Mouse (Mus musculus): ENCODE measurements at regions not wholly inside any gene's neighbourhood (a gene's known extent, or its start where the extent isn't known, plus 50 kb on each side); places are given as distances from the start of the nearest gene placed in this dataset.

- Histone ChIP-seq H3K4me2 (replicated peaks; ENCODE audit: low read depth) (no peak overlapping the region), H3K27ac (replicated peaks) (no peak overlapping the region), H3K9ac (ENCODE audit: low read length) (no peak overlapping the region), H3K9me3 (ENCODE audit: control insufficient read depth, low read length) (no peaks in the 10 kb centered on the region), H3K4me3 (ENCODE audit: low read depth, low read length) (no peak overlapping the region), H3K36me3 (ENCODE audit: control insufficient read depth, insufficient read depth, low read length) (no peaks in the 10 kb centered on the region), H3K27me3 (ENCODE audit: control insufficient read depth, insufficient read depth, low read length) (no peaks in the 10 kb centered on the region), H3K4me1 (replicated peaks; ENCODE audit: control insufficient read depth, insufficient read depth) (no peaks in the 10 kb centered on the region)
- WGBS = 69% methylated on average over 1 of the region's 1 CpGs
- ATAC-seq (ENCODE audit: low FRiP score, low TSS enrichment) = no peak
- DNase-seq (ENCODE audit: low spot score) = no peak
- no peak for TF ChIP-seq EP300 (optimal IDR thresholded peaks at IDR 0.05)
- no peak for TF ChIP-seq CTCF (IDR thresholded peaks at IDR 0.05; ENCODE audit: low read depth)
Measured at GRCm38 (mm10) chr3:81676570-81676969, 255.8 kb upstream of the Ctso start.

GRCm38 (mm10) chr3:81701974-81702697 is 230.3 kb upstream of the Ctso start:
- ATAC-seq (ENCODE audit: low FRiP score, low TSS enrichment) = no peak
- no peak for TF ChIP-seq CTCF (IDR thresholded peaks at IDR 0.05; ENCODE audit: low read depth)
- no peak for TF ChIP-seq EP300 (optimal IDR thresholded peaks at IDR 0.05)
- no peak for DNase-seq (ENCODE audit: low spot score)
- no peak overlapping the region for H3K27ac ChIP-seq (replicated peaks)
- no peaks in the 10 kb centered on the region for H3K36me3 ChIP-seq (ENCODE audit: control insufficient read depth, insufficient read depth, low read length)
- no peak overlapping the region for H3K4me2 ChIP-seq (replicated peaks; ENCODE audit: low read depth)
- no peaks in the 10 kb centered on the region for H3K27me3 ChIP-seq (ENCODE audit: control insufficient read depth, insufficient read depth, low read length)
- no peak overlapping the region for H3K4me3 ChIP-seq (ENCODE audit: low read depth, low read length)
- H3K9me3 ChIP-seq (ENCODE audit: control insufficient read depth, low read length) = no peaks in the 10 kb centered on the region
- 26% methylated on average over 1 of the region's 1 CpGs for WGBS
- H3K4me1 ChIP-seq (replicated peaks; ENCODE audit: control insufficient read depth, insufficient read depth) = no peaks in the 10 kb centered on the region
- no peak overlapping the region for H3K9ac ChIP-seq (ENCODE audit: low read length)

DNA sequence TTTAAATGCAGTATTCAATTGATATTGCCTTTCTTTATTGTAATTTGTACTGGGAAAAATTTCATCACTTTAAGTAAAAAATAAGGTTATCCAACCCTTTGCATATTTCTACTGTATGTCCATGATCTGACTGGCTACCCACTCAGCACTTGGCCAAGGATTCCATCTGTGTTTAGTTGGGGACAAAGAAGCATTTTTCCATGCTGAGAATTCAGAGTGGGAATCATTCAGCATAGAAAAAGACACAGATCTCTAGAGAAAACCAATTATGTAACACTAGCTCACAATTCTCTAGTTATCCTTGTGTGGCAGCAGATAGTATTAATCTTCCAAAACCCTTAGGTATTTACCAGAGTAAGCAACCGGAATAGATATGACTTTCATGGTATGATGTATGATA is 213.5 kb upstream of the Ctso start:
- TF ChIP-seq CTCF (IDR thresholded peaks at IDR 0.05; ENCODE audit: low read depth) (no peak), EP300 (optimal IDR thresholded peaks at IDR 0.05) (no peak)
- no peak overlapping the region for H3K4me2 ChIP-seq (replicated peaks; ENCODE audit: low read depth)
- 90% methylated on average over 1 of the region's 1 CpGs for WGBS
- DNase-seq (ENCODE audit: low spot score) = no peak
- H3K4me3 ChIP-seq (ENCODE audit: low read depth, low read length) = no peak overlapping the region
- H3K9me3 ChIP-seq (ENCODE audit: control insufficient read depth, low read length) = no peaks in the 10 kb centered on the region
- no peaks in the 10 kb centered on the region for H3K27me3 ChIP-seq (ENCODE audit: control insufficient read depth, insufficient read depth, low read length)
- ATAC-seq (ENCODE audit: low FRiP score, low TSS enrichment) = no peak
- H3K36me3 ChIP-seq (ENCODE audit: control insufficient read depth, insufficient read depth, low read length) = no peaks in the 10 kb centered on the region
- no peaks in the 10 kb centered on the region for H3K4me1 ChIP-seq (replicated peaks; ENCODE audit: control insufficient read depth, insufficient read depth)
- H3K27ac ChIP-seq (replicated peaks) = no peak overlapping the region
- H3K9ac ChIP-seq (ENCODE audit: low read length) = no peak overlapping the region

DNA sequence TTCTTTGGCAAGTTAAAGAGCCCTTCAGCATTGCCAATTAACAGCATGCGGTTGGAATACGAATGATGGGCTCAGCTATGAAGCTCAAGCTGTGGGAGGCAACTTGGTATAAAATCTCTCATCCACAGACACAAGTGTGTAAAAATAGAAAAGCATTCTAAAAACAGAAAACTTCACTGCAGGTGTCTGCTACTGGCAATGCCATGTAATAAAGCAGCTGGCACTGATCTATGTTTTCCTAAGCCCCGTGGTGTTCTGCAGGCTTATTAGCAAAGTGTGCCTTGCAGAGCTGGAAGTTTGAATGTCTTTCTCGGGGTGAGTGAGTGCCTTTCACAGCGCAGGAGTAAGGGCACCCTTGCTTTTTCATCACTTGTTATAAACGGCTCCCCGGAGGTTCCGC is 196.9 kb upstream of the Ctso start:
- WGBS = 48% methylated on average over 8 of the region's 8 CpGs
- Histone ChIP-seq H3K4me3 (ENCODE audit: low read depth, low read length) (no peak overlapping the region), H3K4me1 (replicated peaks; ENCODE audit: control insufficient read depth, insufficient read depth) (no peaks in the 10 kb centered on the region), H3K27ac (replicated peaks) (no peak overlapping the region), H3K9me3 (ENCODE audit: control insufficient read depth, low read length) (no peaks in the 10 kb centered on the region), H3K9ac (ENCODE audit: low read length) (no peak overlapping the region), H3K4me2 (replicated peaks; ENCODE audit: low read depth) (no peak overlapping the region), H3K36me3 (ENCODE audit: control insufficient read depth, insufficient read depth, low read length) (no peaks in the 10 kb centered on the region), H3K27me3 (ENCODE audit: control insufficient read depth, insufficient read depth, low read length) (no peaks in the 10 kb centered on the region)
- no peak for TF ChIP-seq EP300 (optimal IDR thresholded peaks at IDR 0.05)
- TF ChIP-seq CTCF (IDR thresholded peaks at IDR 0.05; ENCODE audit: low read depth) = no peak
- DNase-seq (ENCODE audit: low spot score) (no peak), ATAC-seq (ENCODE audit: low FRiP score, low TSS enrichment) (no peak)

DNA sequence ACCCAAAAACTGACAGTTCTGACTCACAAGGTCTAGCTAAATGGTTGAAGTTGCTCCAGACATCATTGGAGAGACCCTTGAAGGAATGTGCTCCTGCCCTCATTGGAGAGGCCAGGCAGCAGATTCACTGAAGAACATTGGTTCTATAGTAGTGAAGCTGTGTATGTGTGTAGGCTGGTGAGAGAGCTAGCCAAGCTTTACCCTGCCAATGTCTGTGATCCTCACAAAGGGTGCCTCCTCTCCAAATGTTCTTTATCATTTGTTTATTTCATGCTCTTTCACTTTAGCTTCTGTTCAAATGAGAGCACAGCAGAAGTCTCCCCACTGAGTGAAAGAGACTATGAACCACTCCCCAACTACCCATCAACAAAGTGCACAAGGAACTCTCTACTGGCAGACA is 195.6 kb upstream of the Ctso start:
- Histone ChIP-seq H3K27ac (replicated peaks) (no peak overlapping the region), H3K4me3 (ENCODE audit: low read depth, low read length) (no peak overlapping the region), H3K4me1 (replicated peaks; ENCODE audit: control insufficient read depth, insufficient read depth) (no peaks in the 10 kb centered on the region), H3K9me3 (ENCODE audit: control insufficient read depth, low read length) (no peaks in the 10 kb centered on the region), H3K27me3 (ENCODE audit: control insufficient read depth, insufficient read depth, low read length) (no peaks in the 10 kb centered on the region), H3K36me3 (ENCODE audit: control insufficient read depth, insufficient read depth, low read length) (no peaks in the 10 kb centered on the region), H3K9ac (ENCODE audit: low read length) (no peak overlapping the region), H3K4me2 (replicated peaks; ENCODE audit: low read depth) (no peak overlapping the region)
- TF ChIP-seq CTCF (IDR thresholded peaks at IDR 0.05; ENCODE audit: low read depth) = no peak
- TF ChIP-seq EP300 (optimal IDR thresholded peaks at IDR 0.05) = no peak
- ATAC-seq (ENCODE audit: low FRiP score, low TSS enrichment) (no peak), DNase-seq (ENCODE audit: low spot score) (no peak)

DNA sequence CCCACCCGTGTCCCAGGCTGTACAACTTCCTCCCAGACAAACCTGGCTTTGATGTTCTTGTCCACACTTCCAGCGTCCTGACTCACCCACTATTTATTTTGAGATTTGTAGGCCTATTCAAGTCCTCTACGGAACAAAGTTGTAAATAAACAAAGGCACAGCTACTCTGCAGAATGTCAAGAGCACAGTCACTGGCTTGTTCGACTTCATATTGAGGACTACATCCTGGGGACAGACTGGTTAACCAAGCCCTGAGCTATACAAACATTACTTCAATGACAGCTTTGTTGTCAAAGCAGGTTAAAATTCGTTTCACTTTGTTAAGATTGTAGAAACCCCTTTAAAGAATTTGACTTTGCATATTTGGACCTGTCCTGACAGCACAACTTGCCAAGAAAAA is 190.3 kb upstream of the Ctso start:
- Histone ChIP-seq H3K9ac (ENCODE audit: low read length) (no peak overlapping the region), H3K9me3 (ENCODE audit: control insufficient read depth, low read length) (no peaks in the 10 kb centered on the region), H3K4me3 (ENCODE audit: low read depth, low read length) (no peak overlapping the region), H3K27me3 (ENCODE audit: control insufficient read depth, insufficient read depth, low read length) (no peaks in the 10 kb centered on the region), H3K4me2 (replicated peaks; ENCODE audit: low read depth) (no peak overlapping the region), H3K27ac (replicated peaks) (no peak overlapping the region), H3K4me1 (replicated peaks; ENCODE audit: control insufficient read depth, insufficient read depth) (no peaks in the 10 kb centered on the region), H3K36me3 (ENCODE audit: control insufficient read depth, insufficient read depth, low read length) (no peaks in the 10 kb centered on the region)
- DNase-seq (ENCODE audit: low spot score) = no peak
- no peak for TF ChIP-seq EP300 (optimal IDR thresholded peaks at IDR 0.05)
- no peak for TF ChIP-seq CTCF (IDR thresholded peaks at IDR 0.05; ENCODE audit: low read depth)
- no peak for ATAC-seq (ENCODE audit: low FRiP score, low TSS enrichment)
- whole genome bisulfite sequencing = 14% methylated on average over 5 of the region's 5 CpGs
